Mouse (Mus musculus) erythroblast, adult 5-6 weeks (primary cell): ENCODE data around the gene Prorsd1. TPM values are rescaled to one million over a fixed set of nuclear protein-coding genes. Genes with fewer than 3 reads are reported as not detected.
"Not testable (repeated sequence)": the region's sequence is repeated elsewhere in the genome, so short reads cannot be mapped to it uniquely, and the experiment has no call there.

Experiments
- ATAC-seq: replicated peaks from 2 replicates; pipeline ENCODE4 v1.8.0; 2016; ENCODE audit warnings: moderate number of reproducible peaks, mild to moderate bottlenecking, moderate TSS enrichment, inconsistent platforms; ENCODE audit not compliant: poor library complexity, low FRiP score, severe bottlenecking
- total RNA-seq, 2 experiments: library from RNA; stranded (forward) in 1 of 2; stranded (reverse) in 1 of 2; fragments of 150-400 nt in 1 of 2; fragments of 200-764, 138-1000 nt in 1 of 2; gene quantifications; 2 replicates each; pipeline versions ENCODE4 v1.2.3 to v1.2.4; 2015 to 2017; ENCODE audit warnings: low replicate concordance in 2 of 2

Prorsd1 gene
- total RNA-seq (2015; ENCODE audit: low replicate concordance) (17.7 and 21.1 TPM in 2 replicates), total RNA-seq (2017; ENCODE audit: low replicate concordance) (13.6 and 22.0 TPM in 2 replicates)

GRCm38 (mm10) chr11:29514682-29515412 lies at the start of gene Prorsd1:
Gene Prorsd1 (minus strand): TSS chr11:29515033.
- ATAC-seq = peak; percentile 100

GRCm38 (mm10) chr11:29563406-29563805 lies 48.6 kb upstream of the Prorsd1 start:
- ATAC-seq = no peak

- ATAC-seq = no peak
Measured at GRCm38 (mm10) chr11:29560990-29561389, 46.2 kb upstream of the Prorsd1 start.

- no peak for ATAC-seq
Measured at GRCm38 (mm10) chr11:29560452-29560851, 45.6 kb upstream of the Prorsd1 start.

GRCm38 (mm10) chr11:29549425-29549778 lies 34.6 kb upstream of the Prorsd1 start:
- no peak for ATAC-seq

- ATAC-seq = no peak
Measured at GRCm38 (mm10) chr11:29548504-29549424, 33.9 kb upstream of the Prorsd1 start.

- peak; percentile 95 for ATAC-seq
Measured at GRCm38 (mm10) chr11:29547752-29548503, 33.1 kb upstream of the Prorsd1 start, which contains the start of the genes Clhc1 and Rps27a. Gene Clhc1 (plus strand): TSS chr11:29547950. Gene Rps27a (minus strand): TSS chr11:29548109.

GRCm38 (mm10) chr11:29547249-29547751 lies 32.5 kb upstream of the Prorsd1 start:
- ATAC-seq = peak; percentile 48

- ATAC-seq = no peak
Measured at GRCm38 (mm10) chr11:29546762-29547161, 31.9 kb upstream of the Prorsd1 start.

- not testable (repeated sequence) for ATAC-seq
Measured at GRCm38 (mm10) chr11:29546297-29546696, 31.5 kb upstream of the Prorsd1 start.

- ATAC-seq = not testable (repeated sequence)
Measured at GRCm38 (mm10) chr11:29545150-29545752, 30.4 kb upstream of the Prorsd1 start.

- ATAC-seq = no peak
Measured at GRCm38 (mm10) chr11:29544225-29544945, 29.6 kb upstream of the Prorsd1 start.

- ATAC-seq = no peak
Measured at GRCm38 (mm10) chr11:29538201-29538600, 23.4 kb upstream of the Prorsd1 start.

- peak; percentile 96 for ATAC-seq
Measured at GRCm38 (mm10) chr11:29525988-29526794, 11.4 kb upstream of the Prorsd1 start, which contains the start of gene Mtif2. Gene Mtif2 (plus strand): TSS chr11:29526408.

GRCm38 (mm10) chr11:29514325-29514681 lies 530 bp downstream of the Prorsd1 start:
- peak; percentile 33 for ATAC-seq

- no peak for ATAC-seq
Measured at GRCm38 (mm10) chr11:29512818-29513535, 1.9 kb downstream of the Prorsd1 start.

- ATAC-seq = no peak
Measured at GRCm38 (mm10) chr11:29509421-29509820, 5.4 kb downstream of the Prorsd1 start.
